Mouse (Mus musculus): ENCODE results near the gene Cebpa. TPM values are rescaled to one million over a fixed set of nuclear protein-coding genes. Genes with fewer than 3 reads are reported as not detected.

Gene Cebpa
- polyA plus RNA-seq, 1 experiment from 2014 or later: 0.77 TPM

Small RNA genes lying within 50 kb of the gene (microRNA-seq; reads per million reads assigned to microRNA genes)
- gene Gm25033: not detected

Other genes starting within 250 kb of the Cebpa start
- 41.0 and 49.5 TPM in 2 replicates for gene Pepd, start 206.9 kb upstream of the Cebpa start, polyA plus RNA-seq (2015; fragmentation: Nextera tagmentation; extraction: Ambion mirVana)
- gene Cebpg, start 62.7 kb upstream of the Cebpa start, polyA plus RNA-seq (2015; fragmentation: Nextera tagmentation; extraction: Ambion mirVana): 18.0 and 22.1 TPM in 2 replicates
- gene Slc7a10, start 67.1 kb downstream of the Cebpa start, polyA plus RNA-seq (2015; fragmentation: Nextera tagmentation; extraction: Ambion mirVana): 1.6 and 3.9 TPM in 2 replicates
- 1.8 and 2.9 TPM in 2 replicates for gene Lrp3, start 96.2 kb downstream of the Cebpa start, polyA plus RNA-seq (2015; fragmentation: Nextera tagmentation; extraction: Ambion mirVana)
- 10.3 and 11.8 TPM in 2 replicates for gene Gpatch1, start 199.1 kb downstream of the Cebpa start, polyA plus RNA-seq (2015; fragmentation: Nextera tagmentation; extraction: Ambion mirVana)
- 5.2 and 6.6 TPM in 2 replicates for gene Rhpn2, start 214.9 kb downstream of the Cebpa start, polyA plus RNA-seq (2015; fragmentation: Nextera tagmentation; extraction: Ambion mirVana)

Data from heart, embryonic 15.5 days (tissue).